Mouse (Mus musculus): ENCODE data around the gene Smim17.

- TF ChIP-seq CTCF (IDR thresholded peaks at IDR 0.05; ENCODE audit: borderline replicate concordance, insufficient read depth, low read depth, low read length) (no peak), POLR2A (IDR thresholded peaks at IDR 0.05; ENCODE audit: borderline replicate concordance, insufficient read depth, low read length) (no peak)
Observed at GRCm38 (mm10) chr7:6384011-6384410, 14.5 kb upstream of the Smim17 start.

All from cerebellum, adult 2 months (tissue).